Mouse (Mus musculus): ENCODE data around the gene Nlrp1b. TPM values are rescaled to one million over a fixed set of nuclear protein-coding genes. Genes with fewer than 3 reads are reported as not detected.

Gene Nlrp1b
- polyA plus RNA-seq, 1 experiment from 2014 or later, result 0.06 TPM

DNA sequence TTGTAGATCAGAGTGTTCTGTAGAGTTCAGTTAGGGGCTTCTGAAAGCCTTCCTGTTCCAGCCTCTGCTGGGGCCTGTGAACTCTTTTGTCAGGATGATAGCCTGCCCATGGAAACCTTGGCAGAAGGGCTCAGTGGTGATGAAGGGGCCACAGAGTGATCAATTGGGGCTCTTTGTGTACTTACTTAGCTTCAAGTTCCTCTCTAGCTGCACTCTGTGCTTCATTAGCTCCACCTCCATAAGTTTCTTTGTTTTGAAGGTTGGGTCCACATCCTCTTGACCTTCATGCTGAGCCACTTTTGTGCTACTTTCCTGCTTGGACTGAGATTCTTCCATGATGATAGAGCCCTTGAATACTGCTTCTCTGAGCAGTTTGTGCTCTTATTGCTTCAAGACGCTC is 88.5 kb downstream of the Nlrp1b start:
- Histone ChIP-seq H3K9me3 (replicated peaks) (no peaks in the 10 kb centered on the region), H3K4me3 (replicated peaks) (no peak overlapping the region), H3K27me3 (no peaks in the 10 kb centered on the region), H3K4me1 (replicated peaks) (no peaks in the 10 kb centered on the region), H3K4me2 (no peak overlapping the region), H3K36me3 (replicated peaks) (no peaks in the 10 kb centered on the region), H3K9ac (no peak overlapping the region), H3K27ac (replicated peaks) (no peak overlapping the region)
- no peak for ATAC-seq (ENCODE audit: insufficient read depth)
- 61% methylated on average over 1 of the region's 1 CpGs for WGBS (ENCODE audit: insufficient replicate concordance)

DNA sequence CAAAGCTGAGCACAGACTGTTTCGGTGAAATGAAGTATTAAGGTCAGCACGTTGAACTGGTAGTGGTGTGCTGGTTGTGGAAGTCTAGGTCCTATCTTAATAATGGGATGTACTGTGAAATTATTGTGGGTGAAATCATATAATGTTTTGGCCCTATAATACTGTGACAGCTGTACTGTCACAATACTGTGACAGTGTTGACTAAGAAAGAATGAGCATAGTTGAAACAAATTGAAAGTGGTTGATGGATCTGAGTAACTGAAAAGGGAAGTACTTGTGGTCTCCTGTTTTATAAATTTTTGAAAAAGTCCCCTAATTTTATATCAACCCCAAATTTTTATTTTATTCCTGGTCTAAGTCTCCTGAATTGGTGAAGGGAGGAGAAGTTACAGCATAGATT is 123.4 kb downstream of the Nlrp1b start:
- 51% methylated on average over 2 of the region's 2 CpGs for WGBS (ENCODE audit: insufficient replicate concordance)
- no peak overlapping the region for H3K4me2 ChIP-seq
- no peak for ATAC-seq (ENCODE audit: insufficient read depth)

GRCm38 (mm10) chr11:71106261-71107021 is 124.1 kb downstream of the Nlrp1b start:
- no peaks in the 10 kb centered on the region for H3K4me1 ChIP-seq (replicated peaks)
- ATAC-seq (ENCODE audit: insufficient read depth), result no peak
- H3K27ac ChIP-seq (replicated peaks), result no peak overlapping the region
- no peak overlapping the region for H3K4me3 ChIP-seq (replicated peaks)
- H3K9ac ChIP-seq, result no peak overlapping the region
- H3K36me3 ChIP-seq (replicated peaks), result no peaks in the 10 kb centered on the region
- no peak overlapping the region for H3K4me2 ChIP-seq
- no peaks in the 10 kb centered on the region for H3K27me3 ChIP-seq
- no peaks in the 10 kb centered on the region for H3K9me3 ChIP-seq (replicated peaks)

More for the DNA sequence above, 123.4 kb downstream of the Nlrp1b start:
- Histone ChIP-seq H3K4me3 (replicated peaks) (no peak overlapping the region), H3K9me3 (replicated peaks) (no peaks in the 10 kb centered on the region), H3K36me3 (replicated peaks) (no peaks in the 10 kb centered on the region), H3K27me3 (no peaks in the 10 kb centered on the region), H3K4me1 (replicated peaks) (no peaks in the 10 kb centered on the region), H3K9ac (no peak overlapping the region), H3K27ac (replicated peaks) (no peak overlapping the region)

GRCm38 (mm10) chr11:71103931-71104330 is 126.6 kb downstream of the Nlrp1b start:
- H3K27me3 ChIP-seq, result no peaks in the 10 kb centered on the region
- H3K36me3 ChIP-seq (replicated peaks), result no peaks in the 10 kb centered on the region
- ATAC-seq (ENCODE audit: insufficient read depth), result no peak
- no peak overlapping the region for H3K27ac ChIP-seq (replicated peaks)
- H3K4me1 ChIP-seq (replicated peaks), result no peaks in the 10 kb centered on the region
- H3K9ac ChIP-seq, result no peak overlapping the region
- no peaks in the 10 kb centered on the region for H3K9me3 ChIP-seq (replicated peaks)
- no peak overlapping the region for H3K4me3 ChIP-seq (replicated peaks)
- H3K4me2 ChIP-seq, result no peak overlapping the region

Other genes starting within 250 kb of the Nlrp1b start
- 159 and 170 TPM in 2 replicates for gene C1qbp, start 247.7 kb downstream of the Nlrp1b start, polyA plus RNA-seq (2015; fragmentation: Nextera tagmentation; extraction: Ambion mirVana)
- gene Dhx33, start 226.3 kb downstream of the Nlrp1b start, polyA plus RNA-seq (2015; fragmentation: Nextera tagmentation; extraction: Ambion mirVana), result 5.8 and 6.6 TPM in 2 replicates
- gene Mis12, start 211.1 kb downstream of the Nlrp1b start, polyA plus RNA-seq (2015; fragmentation: Nextera tagmentation; extraction: Ambion mirVana), result 22.2 and 23.3 TPM in 2 replicates
- gene Derl2, start 210.9 kb downstream of the Nlrp1b start, polyA plus RNA-seq (2015; fragmentation: Nextera tagmentation; extraction: Ambion mirVana), result 35.7 and 37.9 TPM in 2 replicates
- gene 6330403K07Rik, start 197.2 kb downstream of the Nlrp1b start, polyA plus RNA-seq (2015; fragmentation: Nextera tagmentation; extraction: Ambion mirVana), result 2.1 and 2.5 TPM in 2 replicates
- gene Nlrp1a, start 86.0 kb downstream of the Nlrp1b start, polyA plus RNA-seq (2015; fragmentation: Nextera tagmentation; extraction: Ambion mirVana), result 0.21 and 0.28 TPM in 2 replicates

Measured in liver, embryonic 15.5 days (tissue).